Mouse (Mus musculus) skeletal muscle tissue, adult 2 months (tissue): Measurements from ENCODE around the gene 1600014C10Rik.

Experiments used
- DNase-seq: peaks from one replicate; pipeline ENCODE4 v3.0.0-alpha.2; 2012; ENCODE audit warnings: low read depth, low spot score

Gene 1600014C10Rik

DNA sequence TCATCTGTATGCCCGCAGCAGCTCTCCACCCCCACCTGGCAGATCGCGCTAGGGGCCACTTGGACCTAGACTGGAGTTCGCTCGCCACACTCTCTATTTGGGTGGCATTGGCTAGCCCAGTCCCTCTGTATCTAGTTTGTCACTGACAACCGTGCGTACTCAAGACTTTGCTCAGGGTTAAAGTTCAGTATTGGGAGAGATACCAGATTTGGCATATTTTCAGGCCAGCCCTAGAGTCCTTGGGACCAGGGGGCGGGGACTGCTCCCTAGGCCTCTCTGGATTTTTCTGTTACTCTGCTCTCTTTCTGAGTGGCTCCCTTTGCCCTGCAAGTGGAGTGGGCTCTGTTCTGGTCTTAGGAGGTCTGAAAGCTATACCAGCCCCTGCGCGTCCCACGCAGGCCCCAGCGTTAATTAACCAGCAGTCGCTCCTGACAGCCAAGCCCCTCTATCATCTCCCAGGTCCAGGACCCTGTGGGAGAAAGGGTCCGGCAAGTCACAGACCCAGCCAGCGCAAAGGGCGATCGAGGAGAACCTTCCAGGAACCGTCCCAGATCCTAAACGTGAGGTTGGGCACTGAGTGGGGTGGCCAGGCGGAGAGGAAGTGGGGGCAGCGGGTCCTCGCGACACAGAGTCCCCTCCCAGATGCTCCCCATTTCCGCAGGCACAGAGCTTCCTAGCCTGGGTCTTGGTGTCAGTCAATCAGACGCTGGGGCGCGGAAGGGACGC is at the start of gene 1600014C10Rik:
TSS of gene 1600014C10Rik (plus strand) at position 256 of the 726 bp plus-strand sequence.
- no peak for DNase-seq

DNA sequence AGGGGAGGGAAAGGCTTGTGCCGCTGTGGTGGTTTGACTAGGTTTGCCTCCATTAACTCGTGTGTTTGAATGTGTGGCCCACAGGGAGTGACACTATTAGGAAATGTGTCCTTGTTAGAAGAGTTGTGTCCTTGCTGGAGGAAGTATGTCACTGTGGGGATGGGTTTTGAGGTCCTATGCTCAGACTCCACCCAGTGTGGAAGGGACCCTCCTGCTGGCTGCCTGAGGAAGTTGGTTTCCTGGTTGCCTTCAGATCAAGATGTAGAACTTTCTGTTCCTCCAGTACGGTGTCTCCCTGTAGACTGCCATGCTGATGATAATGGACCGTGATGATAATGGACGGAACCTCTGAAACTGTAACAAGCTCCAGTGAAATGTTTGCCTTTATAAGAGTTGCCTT is 48.5 kb upstream of the 1600014C10Rik start:
- DNase-seq, result no peak

DNA sequence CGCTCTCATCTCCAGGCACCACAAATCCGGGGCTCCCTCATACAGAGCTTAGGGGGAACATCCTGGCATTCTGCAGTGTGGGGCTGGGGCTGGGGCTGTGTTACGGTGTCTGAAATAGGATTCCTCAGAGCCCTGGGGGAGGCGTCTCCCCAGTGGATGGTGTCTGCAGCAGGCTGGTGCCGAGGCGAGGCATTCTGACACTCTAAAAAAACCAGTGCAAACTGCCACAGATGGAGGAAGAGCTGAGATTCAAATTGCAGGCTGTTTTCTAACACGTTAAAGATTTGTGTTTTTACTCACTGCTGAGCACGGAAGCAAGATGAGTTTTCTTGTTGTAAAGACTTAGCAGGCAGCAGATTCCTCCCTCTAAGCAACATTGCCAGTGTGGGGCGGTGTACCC is 42.7 kb upstream of the 1600014C10Rik start:
- no peak for DNase-seq

DNA sequence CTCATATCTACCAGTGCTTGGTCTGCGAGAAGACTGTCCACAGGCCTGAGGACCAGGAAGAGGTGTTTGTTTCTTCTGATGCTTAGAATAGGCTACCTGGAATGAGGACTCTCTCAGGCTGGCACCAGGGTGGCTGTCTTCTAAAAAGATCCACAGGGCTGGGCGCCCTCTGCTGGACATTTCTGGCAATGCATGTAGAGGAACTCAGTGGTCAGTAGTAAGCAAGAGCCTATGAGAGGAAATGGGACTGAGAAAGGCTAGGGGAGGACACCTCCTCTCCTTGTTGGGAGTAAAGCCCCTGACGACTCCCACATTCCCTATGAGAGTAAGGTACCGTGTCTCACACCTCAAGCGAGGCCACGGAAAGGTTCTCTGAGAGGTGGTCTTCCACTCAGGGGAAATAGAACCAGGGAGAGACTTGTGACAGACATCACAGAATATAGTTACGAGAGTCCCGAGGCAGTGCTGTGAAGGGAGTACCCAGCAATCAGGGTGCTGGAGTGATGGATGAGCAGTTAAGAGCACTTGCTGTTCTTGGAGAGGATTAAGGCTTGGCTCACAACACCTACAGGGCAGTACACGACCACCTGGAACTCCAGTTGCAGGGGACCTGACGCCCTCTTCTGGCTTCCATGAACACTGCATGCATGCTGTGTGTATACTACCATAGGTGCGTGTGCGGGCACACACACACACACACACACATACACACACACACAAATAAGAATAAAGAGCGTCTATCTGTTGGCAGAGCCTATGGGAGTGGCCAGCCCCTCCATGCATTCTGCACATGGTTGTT is 41.1 kb upstream of the 1600014C10Rik start:
- DNase-seq, result peak; percentile 81

DNA sequence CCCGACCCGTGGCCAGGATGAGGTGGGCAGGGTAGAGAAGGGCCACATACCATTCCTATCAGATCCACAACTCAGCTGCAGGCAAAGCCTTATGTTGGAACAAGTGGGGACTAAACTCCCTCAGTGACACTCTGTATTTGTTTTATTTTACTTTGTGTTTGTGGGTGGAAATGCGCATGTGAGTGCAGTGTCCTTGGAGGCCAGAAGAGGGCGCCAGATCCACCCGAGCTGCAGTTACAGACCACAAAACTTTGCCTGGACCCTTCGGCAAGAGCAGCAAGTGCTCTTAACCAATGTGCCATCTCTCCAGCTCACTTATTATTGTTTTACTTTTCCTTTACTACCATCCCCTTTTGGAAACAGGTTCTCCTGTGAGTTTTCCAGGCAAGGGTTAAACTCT is 35.5 kb upstream of the 1600014C10Rik start:
- DNase-seq, result no peak

DNA sequence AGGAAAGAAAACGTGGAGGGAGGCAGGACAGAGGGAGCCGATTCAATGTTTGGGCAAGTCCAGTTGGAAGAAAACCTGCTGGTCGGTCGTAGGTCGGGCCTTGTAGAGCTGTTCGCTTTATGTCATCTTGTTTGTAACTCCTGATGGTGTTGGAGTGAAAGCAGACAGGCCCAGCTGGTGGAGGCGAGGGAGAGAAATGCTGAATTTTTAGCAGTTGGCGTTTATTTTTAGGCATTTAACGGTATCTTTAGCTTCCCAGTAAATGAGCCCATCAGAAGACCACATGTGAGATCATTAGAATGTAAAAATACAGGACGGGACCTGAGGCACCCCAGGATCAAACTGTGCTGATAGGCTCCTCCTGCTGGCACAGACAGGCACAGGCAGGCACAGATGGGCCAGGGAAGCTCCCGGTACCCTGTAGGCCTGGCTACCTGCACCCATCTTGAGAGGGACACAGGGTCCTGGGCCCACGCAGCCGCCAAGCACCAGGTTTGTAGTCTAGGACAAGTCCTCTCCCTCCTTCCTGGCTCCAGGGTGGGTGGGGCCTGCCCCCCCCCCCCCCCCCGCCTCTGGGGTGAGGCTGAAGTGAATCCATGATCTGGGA is 31.2 kb upstream of the 1600014C10Rik start:
- DNase-seq, result no peak

DNA sequence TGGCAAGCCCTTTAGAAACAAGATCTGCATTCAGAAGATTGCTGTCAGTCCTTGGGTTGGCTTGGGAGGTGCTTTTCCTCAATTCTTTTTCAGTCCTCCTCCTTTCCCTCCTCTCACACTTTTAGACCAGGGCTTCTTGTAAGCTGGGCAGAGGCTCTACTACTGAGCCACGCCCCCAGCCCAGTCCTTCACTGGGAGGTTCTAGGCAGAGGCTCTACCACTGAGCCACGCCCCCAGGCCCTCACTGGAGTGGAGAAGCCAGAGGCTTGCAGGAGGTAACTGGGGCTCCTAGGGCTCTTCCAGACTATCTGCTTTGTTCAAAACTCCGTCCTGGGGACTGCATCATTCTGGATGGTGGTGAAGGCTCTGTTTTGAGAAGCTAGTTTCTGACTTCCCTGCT is 30.4 kb upstream of the 1600014C10Rik start:
- DNase-seq, result no peak

DNA sequence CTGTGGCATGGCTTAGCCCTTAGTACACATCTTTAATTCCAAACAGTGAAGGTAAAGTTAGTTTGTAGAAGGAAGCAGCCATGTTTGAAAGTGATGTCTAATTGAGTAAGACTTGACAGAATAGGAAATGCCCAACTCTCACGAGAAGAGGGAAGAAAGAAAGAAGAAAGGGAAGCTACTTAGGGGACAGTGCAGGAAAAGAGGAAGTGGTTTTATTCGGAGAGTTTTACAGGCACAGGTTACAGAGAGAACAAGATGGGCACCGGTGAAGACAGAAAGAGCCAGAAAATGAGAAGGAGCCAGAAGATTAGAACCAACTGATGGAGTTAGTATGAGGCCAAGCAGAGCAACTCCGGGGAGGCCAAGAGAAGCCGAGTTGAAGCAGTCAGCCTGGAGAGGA is 27.2 kb upstream of the 1600014C10Rik start:
- DNase-seq, result no peak

DNA sequence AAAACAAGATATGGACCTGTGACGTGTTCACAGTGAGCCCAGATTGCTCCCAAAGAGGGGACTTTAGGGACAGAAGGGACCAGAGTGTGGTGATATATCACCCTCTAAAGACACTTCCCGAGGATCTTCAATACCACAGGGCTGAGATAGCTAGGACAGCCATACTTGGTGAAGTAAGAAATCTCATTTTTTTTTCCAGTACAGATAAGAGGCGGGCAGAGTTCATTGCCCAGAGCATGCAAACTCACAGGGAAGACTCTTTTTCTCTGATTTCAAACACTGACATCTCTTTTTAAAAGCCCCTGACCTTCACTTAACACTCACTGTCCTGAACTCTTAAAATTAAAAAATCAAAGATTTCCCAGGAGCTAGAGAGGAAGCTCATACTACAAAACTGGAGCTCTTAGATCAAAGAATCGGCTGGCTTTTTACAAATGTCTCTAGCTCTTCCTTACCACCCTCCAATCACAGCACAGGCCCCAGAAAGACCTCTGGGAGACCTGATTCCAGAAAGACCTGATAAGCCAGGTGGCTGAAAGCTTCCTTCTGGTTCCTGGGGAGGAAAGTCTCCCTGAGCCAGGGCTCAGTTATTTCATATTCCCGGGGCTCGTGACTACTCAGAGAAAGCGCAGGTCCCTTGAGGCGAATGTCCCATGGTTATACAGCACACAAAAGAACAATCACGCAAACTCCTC is 24.1 kb upstream of the 1600014C10Rik start:
- DNase-seq, result no peak

DNA sequence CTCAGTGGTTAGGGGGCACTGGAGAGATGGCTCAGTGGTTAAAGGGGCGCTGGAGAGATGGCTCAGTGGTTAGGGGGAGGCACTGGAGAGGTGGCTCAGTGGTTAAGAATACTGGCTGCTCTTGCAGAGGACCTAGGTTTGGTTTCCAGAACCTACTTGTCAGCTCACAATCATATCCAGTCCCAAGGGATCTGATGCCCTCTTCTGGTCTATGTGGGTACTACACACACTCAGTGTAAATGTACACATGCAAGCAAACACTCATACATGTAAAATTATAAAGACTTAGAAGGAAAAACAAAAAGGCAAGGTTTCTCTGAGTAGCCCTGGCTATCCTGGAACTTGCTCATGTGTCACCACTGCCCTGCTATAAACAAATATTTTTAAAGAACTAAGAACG is 21.6 kb upstream of the 1600014C10Rik start:
- DNase-seq, result no peak

DNA sequence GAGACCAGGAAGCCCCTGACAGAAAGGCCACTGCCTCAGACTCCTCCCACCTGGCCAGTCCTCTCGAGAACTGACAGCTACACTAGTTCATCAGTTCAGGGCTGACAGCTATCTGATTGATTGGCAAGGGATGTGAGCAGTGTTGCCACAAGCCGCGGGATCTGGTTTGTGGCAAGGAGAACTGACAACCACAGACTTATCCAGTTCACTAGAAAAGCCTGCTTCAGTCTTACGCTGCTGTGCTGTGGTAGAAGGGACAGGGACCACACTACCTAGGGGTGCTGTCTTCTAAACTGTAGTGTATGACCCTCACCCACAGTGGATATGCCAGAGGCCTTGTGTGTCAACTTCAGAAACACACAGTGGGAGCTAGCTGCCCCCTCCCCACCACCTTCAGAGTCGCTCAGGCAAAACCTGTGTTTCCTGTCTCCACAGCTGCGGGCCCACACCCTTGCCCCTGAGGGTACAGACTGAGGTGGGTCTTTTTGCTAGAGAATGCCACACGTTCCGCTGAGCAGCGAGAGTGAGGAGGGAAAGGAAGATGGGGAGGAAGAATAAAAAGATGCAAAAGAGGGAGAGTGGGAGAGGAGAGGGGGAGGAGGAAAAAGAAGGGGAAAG is 19.5 kb upstream of the 1600014C10Rik start:
- DNase-seq, result no peak

DNA sequence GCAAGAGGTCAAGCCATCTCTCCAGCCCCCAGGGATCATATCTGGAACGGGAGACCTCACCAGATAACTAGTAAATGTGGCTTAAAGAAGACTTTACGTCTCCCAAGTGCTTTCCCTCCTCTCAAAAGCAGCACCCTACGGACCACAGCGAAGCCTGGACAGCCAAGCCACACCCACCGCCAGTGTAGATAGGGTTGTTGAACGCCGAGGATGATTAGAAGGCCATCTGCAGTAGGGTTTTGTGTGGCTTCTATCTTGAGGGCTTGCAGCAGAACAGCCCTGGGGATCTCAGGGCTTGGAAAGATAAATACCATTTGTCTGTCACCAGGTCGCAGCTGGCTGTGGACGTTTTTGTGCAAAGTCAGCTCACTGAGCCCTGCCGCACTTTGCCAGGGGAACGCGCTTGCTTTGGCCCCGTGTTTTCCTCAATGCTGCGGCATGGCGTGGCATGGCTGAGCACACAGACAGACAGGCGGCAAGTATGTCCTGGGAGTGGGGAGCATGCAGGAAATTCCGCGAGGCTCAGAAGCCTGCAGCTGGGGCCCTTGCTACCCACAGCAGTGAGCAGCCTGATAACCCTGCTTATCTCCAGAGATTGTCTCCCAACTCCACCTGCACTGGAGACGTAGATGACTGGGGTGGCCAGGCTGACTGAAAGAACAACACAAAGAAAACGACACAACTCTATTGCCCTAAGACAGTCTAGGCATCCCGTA is 15.9 kb upstream of the 1600014C10Rik start:
- DNase-seq, result no peak

DNA sequence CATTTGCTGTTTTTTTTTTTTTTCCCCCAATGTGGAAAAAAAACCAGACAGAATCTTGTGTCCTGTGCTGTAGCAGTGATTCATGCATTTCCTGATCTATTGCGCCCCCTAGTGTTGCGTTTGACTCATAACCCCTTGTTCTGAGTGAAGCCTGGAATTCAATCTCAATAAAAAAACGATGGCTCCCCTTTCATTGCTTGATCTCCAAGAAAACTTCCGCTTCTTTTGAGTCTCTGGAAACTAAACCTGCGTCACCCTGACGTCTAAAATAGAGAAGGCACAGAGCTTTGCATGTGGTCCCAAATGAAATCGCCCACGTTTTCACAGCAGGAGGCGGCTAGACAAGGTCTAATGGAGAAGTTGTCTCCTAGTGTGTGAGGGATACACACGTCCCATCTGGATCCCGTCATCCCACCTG is 15.3 kb upstream of the 1600014C10Rik start:
- peak; percentile 32 for DNase-seq

DNA sequence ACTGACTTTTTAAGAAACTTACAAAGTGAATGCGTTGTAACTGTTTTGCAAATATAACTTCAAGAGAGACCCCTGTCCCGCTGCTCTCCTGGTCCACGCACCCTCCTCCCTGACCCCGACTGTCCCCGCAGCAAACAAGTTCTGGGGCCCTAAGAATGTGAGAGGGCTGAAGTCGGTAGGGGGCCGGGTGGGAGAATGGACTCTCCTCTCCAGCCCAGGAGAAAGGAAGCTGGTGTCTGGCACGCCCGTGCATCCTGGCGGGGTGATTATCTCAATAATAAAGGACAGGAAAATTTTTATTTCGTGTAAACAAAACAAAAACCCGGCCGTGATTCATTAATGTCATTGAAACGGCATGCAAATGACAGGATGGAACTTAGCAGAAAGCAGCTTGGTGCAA is 9.1 kb upstream of the 1600014C10Rik start:
- no peak for DNase-seq

DNA sequence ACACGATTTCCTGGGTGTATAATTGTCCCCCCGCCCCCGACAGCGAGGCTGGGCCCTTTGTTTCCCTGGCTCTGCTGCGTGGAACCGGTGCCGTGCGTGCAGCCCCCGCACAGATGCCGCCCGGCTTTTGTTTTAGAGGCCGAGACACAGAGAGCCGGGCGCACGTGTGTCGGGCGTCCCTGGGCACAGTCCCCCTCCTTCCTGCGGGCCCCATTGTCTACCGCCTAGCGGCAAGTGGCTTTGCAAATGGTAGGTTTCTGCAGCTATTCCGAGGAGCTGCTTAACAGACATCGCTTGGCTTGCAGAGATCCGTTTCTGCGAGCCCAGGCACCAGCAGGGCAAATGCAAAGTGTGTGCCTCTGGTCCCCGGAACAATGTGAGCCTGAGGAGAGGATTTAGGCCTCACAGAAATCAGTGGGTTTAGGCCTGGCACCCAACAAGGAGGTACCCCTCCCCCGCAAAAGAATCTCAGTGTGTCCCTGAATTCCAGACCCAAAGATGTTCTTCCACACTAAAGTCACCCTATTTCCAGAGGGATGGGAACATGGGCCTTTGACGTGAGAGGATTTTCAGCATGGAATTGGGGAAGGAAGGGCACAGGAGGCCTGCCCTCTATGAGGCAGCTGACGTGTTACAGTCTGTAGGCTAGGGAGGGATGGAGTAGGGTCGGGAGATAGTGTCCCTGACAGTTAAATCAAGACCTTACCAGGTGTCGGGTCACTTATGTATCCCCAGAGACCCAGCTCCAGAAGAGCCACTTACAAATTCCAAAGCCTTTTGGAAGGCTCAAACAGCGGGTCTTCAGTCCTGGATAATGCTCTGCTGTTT is 8.5 kb upstream of the 1600014C10Rik start:
- no peak for DNase-seq

DNA sequence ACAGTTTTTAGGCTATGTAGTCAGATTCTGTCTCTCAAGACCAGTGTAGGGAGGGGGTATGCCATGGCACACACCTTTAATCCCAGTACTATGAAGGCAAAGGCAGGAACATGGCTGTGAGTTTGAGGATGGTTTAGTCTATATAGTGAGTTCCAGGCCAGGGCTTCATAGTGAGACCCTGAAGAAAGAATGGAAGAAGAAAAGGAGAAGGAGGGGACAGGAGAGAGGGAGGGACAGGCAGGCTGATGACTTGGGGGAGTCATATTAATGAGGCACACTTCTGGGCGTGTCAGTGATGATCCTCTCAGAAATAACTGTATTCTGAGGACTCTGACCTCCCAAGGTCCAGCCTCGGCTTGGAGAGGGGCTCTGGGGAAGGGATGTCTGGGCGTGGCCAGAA is 7.0 kb upstream of the 1600014C10Rik start:
- DNase-seq, result no peak

DNA sequence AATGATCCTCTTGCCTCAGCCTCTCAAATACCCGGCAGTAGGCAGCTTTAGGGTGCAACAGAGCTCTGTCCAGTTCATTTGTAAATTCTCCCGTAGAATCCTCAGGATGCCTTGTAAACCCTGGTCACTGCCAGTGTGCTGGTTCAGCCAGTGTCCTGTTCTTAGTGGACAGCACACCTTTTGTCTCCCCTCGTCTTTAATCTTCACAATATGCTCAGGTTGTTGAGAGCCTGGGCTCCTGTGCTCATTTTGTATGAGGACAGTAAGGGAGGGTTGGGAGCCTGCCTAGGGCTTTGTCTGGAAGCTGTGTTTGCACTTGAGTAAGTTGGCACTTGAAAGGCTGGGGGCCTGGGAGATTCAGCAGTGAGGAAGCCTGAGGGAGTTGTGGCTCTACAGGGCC is 3.1 kb upstream of the 1600014C10Rik start:
- DNase-seq, result no peak

DNA sequence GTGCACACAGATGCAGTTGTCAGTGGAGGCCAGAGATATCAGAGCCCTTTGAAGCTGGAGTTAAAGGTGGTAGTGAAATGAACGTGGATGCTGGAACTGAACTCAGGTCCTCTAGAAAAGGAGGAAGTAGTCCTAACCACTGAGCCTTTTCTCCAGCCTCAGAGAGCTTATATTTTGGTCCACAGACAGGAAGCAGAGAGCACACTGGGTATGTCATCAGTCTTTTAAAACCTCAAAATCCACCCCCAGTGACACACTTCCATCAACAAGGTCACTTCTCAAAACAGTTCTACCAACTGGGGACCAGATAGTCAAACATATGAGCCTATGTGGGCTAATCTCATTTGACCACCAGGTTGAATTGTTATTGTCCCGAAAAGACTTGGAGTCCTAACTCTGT is 1.7 kb upstream of the 1600014C10Rik start:
- no peak for DNase-seq

DNA sequence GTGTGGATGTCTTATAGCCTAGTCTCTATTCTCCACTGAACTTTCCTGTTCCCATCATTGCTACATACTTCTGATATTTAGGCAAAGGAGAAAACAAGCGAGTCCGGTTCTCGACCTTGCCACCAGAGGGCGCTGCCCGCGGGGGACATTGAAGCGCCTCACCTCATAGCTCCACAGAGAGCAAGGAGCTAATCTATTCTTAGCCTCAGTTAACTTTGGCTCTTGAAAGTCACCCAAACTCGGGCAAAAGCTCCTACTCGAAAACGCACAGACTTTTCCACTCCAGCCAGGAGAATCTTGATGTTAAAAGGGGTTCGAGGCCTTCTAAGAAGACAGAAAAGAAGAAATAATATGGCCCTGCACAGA is 438 bp upstream of the 1600014C10Rik start:
- peak; percentile 81 for DNase-seq
